Mouse (Mus musculus) lung, postnatal 0 days (tissue): ENCODE results near the gene Fsd1l. TPM values are rescaled to one million over a fixed set of nuclear protein-coding genes. Genes with fewer than 3 reads are reported as not detected.

Experiments
- ATAC-seq: fragments of 200-750 bp; cut with Nextera tagmentation; 2 replicates; pipeline ENCODE4 v1.8.0; 2017; ENCODE audit warnings: moderate library complexity
- DNase-seq: peaks from one replicate; pipeline ENCODE4 v3.0.0-alpha.2; 2016; ENCODE audit warnings: low spot score
- H3K27ac ChIP-seq: fragments of 300-500 bp; sonication (generic); 2 replicates; pipeline ENCODE4 v1.5.1; 2014; ENCODE audit warnings: antibody characterized with exemption, mild to moderate bottlenecking, low read length, mixed read lengths
- H3K27me3 ChIP-seq: fragments of 300-500 bp; sonication (generic); replicated peaks from 2 replicates; pipeline ENCODE4 v1.6.1; 2014; ENCODE audit warnings: low read length, mixed read lengths; ENCODE audit not compliant: insufficient read depth
- H3K36me3 ChIP-seq: fragments of 300-500 bp; sonication (generic); 2 replicates; pipeline ENCODE4 v1.6.1; 2014; ENCODE audit warnings: low read length, mixed read lengths; ENCODE audit not compliant: insufficient read depth
- H3K4me1 ChIP-seq: fragments of 300-500 bp; sonication (generic); 2 replicates; pipeline ENCODE4 v1.6.1; 2014; ENCODE audit warnings: antibody characterized with exemption, low read depth, low read length, mixed read lengths; ENCODE audit not compliant: insufficient read depth
- H3K4me2 ChIP-seq: fragments of 300-500 bp; sonication (generic); replicated peaks from 2 replicates; pipeline ENCODE4 v1.6.1; 2014; ENCODE audit warnings: low read depth, mild to moderate bottlenecking, low read length, moderate library complexity, mixed read lengths
- H3K4me3 ChIP-seq: fragments of 300-500 bp; sonication (generic); 2 replicates; pipeline ENCODE4 v1.5.1; 2014; ENCODE audit warnings: low read depth, low read length
- H3K9ac ChIP-seq: fragments of 300-500 bp; sonication (generic); replicated peaks from 2 replicates; pipeline ENCODE4 v1.6.1; 2014; ENCODE audit warnings: low read depth, mild to moderate bottlenecking
- H3K9me3 ChIP-seq: fragments of 300-500 bp; sonication (generic); 2 replicates; pipeline ENCODE4 v1.6.1; 2016; ENCODE audit warnings: low read length, mixed read lengths
- CTCF ChIP-seq: IDR thresholded peaks from 2 replicates; pipeline ENCODE4 v1.5.1; 2016; ENCODE audit warnings: antibody characterized with exemption, mild to moderate bottlenecking
- EP300 ChIP-seq: IDR thresholded peaks from 2 replicates; pipeline ENCODE4 v1.6.1; 2016; ENCODE audit warnings: antibody characterized with exemption, mild to moderate bottlenecking, control low read depth
- WGBS: fragments of 180-500 bp; shearing (Covaris S2); extraction: QIAGEN DNeasy Blood & Tissue Kit; methylation state at CpG from one replicate; pipeline ENCODE4 v1.1.7; 2014; 5-methylcytosine and 5-hydroxymethylcytosine counted together
- polyA plus RNA-seq: library from polyadenylated mRNA; unstranded; fragments of >200 nt; fragmentation: Nextera tagmentation; extraction: Ambion mirVana; gene quantifications from 2 replicates; pipeline ENCODE4 v1.2.1, GENCODE M21; 2015

Gene Fsd1l
- polyA plus RNA-seq, 1 experiment from 2014 or later = 7.9 TPM

GRCm38 (mm10) chr4:53591536-53591935 lies 39.7 kb upstream of the Fsd1l start:
- Histone ChIP-seq H3K4me2 (no peak overlapping the region), H3K36me3 (no peaks in the 10 kb centered on the region), H3K9ac (no peak overlapping the region), H3K27me3 (no peaks in the 10 kb centered on the region), H3K4me1 (peaks cover 4% of the 10 kb centered on the region; the same call in 1 of the 2 replicates), H3K9me3 (no peaks in the 10 kb centered on the region), H3K4me3 (no peak overlapping the region), H3K27ac (no peak overlapping the region)
- DNase-seq (no peak), ATAC-seq (no peak)
- TF ChIP-seq CTCF (no peak), EP300 (no peak)
- 93% methylated on average over 11 of the region's 11 CpGs for WGBS

DNA sequence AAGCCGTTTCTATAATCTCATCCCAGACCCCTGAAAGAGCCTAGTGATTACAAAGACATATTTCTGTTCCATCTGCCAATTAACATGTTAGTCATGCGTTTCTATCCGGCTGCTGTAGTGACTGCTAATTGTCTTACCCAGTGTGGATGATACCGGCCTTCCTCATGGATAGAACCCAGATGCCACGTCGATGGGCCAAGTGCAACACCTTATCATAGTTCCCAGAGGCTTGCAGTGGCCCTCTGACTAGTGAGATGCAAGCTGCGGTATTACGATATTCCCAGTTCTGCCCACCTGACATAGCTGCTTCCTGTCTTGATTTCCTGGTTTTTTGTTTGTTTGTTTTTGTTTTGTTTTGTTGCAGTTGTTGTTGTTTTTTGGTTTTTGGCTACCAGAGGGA lies 39.3 kb upstream of the Fsd1l start:
- Histone ChIP-seq H3K27ac (no peak overlapping the region), H3K9me3 (no peaks in the 10 kb centered on the region), H3K36me3 (no peaks in the 10 kb centered on the region), H3K4me3 (no peak overlapping the region), H3K9ac (no peak overlapping the region), H3K27me3 (no peaks in the 10 kb centered on the region), H3K4me2 (no peak overlapping the region), H3K4me1 (peaks cover 4% of the 10 kb centered on the region; the same call in 1 of the 2 replicates)
- TF ChIP-seq CTCF = no peak
- TF ChIP-seq EP300 = no peak
- no peak for DNase-seq
- ATAC-seq = no peak
- WGBS = 77% methylated on average over 8 of the region's 8 CpGs

DNA sequence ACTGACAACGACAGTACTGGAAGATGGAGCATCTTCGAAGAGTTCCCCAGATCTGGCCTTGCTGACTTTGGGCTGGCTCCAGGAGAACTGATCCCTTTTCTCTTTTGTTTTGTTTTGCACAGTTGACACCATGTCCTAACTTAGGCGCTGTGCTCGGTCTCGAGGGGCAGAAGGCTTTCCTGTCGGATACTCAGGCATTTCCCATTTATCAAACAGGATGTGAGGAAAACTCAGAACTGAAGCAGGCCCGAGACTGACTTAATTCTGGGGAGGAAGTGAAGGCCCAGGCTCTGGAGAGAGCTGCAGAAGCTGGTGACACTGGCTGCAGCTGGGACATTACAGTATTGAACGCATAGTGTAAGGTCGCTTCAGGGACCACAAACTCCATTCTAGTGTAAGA lies 38.9 kb upstream of the Fsd1l start:
- Histone ChIP-seq H3K4me2 (no peak overlapping the region), H3K27ac (no peak overlapping the region), H3K4me1 (peaks cover 4% of the 10 kb centered on the region; the same call in 1 of the 2 replicates), H3K27me3 (no peaks in the 10 kb centered on the region), H3K9ac (no peak overlapping the region), H3K36me3 (no peaks in the 10 kb centered on the region), H3K9me3 (no peaks in the 10 kb centered on the region), H3K4me3 (no peak overlapping the region)
- WGBS = 47% methylated on average over 9 of the region's 9 CpGs
- ATAC-seq (peak; percentile 54), DNase-seq (peak; percentile 40)
- TF ChIP-seq EP300 (peak; percentile 66), CTCF (no peak)

- H3K9me3 ChIP-seq = no peaks in the 10 kb centered on the region
- no peak for TF ChIP-seq EP300
- peak; percentile 88 for TF ChIP-seq CTCF
- peak; percentile 37; the same call in 1 of the 2 replicates for ATAC-seq
- no peak overlapping the region for H3K27ac ChIP-seq
- no peak overlapping the region for H3K9ac ChIP-seq
- no peaks in the 10 kb centered on the region for H3K27me3 ChIP-seq
- H3K4me1 ChIP-seq = peaks cover 4% of the 10 kb centered on the region; the same call in 1 of the 2 replicates
- no peak overlapping the region for H3K4me2 ChIP-seq
- WGBS = 25% methylated on average over 4 of the region's 4 CpGs
- DNase-seq = peak; percentile 83
- H3K36me3 ChIP-seq = no peaks in the 10 kb centered on the region
- no peak overlapping the region for H3K4me3 ChIP-seq
These were observed 37.1 kb upstream of the Fsd1l start for GRCm38 (mm10) chr4:53594204-53594603.

GRCm38 (mm10) chr4:53595246-53596062 lies 35.8 kb upstream of the Fsd1l start:
- TF ChIP-seq EP300 (no peak), CTCF (no peak)
- Histone ChIP-seq H3K4me3 (no peak overlapping the region), H3K27me3 (no peaks in the 10 kb centered on the region), H3K4me1 (peaks cover 4% of the 10 kb centered on the region; the same call in 1 of the 2 replicates), H3K9me3 (no peaks in the 10 kb centered on the region), H3K27ac (no peak overlapping the region), H3K9ac (no peak overlapping the region), H3K36me3 (no peaks in the 10 kb centered on the region), H3K4me2 (no peak overlapping the region)
- no peak for DNase-seq
- ATAC-seq = peak; percentile 37
- 44% methylated on average over 12 of the region's 12 CpGs for WGBS

GRCm38 (mm10) chr4:53596063-53596895 lies 35.0 kb upstream of the Fsd1l start:
- WGBS = 39% methylated on average over 15 of the region's 15 CpGs
- Histone ChIP-seq H3K27me3 (no peaks in the 10 kb centered on the region), H3K9ac (no peak overlapping the region), H3K27ac (no peak overlapping the region), H3K36me3 (no peaks in the 10 kb centered on the region), H3K9me3 (no peaks in the 10 kb centered on the region), H3K4me3 (no peak overlapping the region), H3K4me1 (peaks cover 4% of the 10 kb centered on the region; the same call in 1 of the 2 replicates), H3K4me2 (no peak overlapping the region)
- TF ChIP-seq CTCF (no peak), EP300 (no peak)
- ATAC-seq = peak; percentile 41; the same call in 1 of the 2 replicates
- DNase-seq = peak; percentile 16
